Mouse (Mus musculus) kidney, postnatal 25 days (tissue): ENCODE results near the gene Celf3.

Source experiments
- DNase-seq, 2 experiments: peaks; one replicate each; pipeline ENCODE4 v3.0.0; 2021; ENCODE audit warnings: mixed read lengths in 2 of 2

Celf3 gene

DNA sequence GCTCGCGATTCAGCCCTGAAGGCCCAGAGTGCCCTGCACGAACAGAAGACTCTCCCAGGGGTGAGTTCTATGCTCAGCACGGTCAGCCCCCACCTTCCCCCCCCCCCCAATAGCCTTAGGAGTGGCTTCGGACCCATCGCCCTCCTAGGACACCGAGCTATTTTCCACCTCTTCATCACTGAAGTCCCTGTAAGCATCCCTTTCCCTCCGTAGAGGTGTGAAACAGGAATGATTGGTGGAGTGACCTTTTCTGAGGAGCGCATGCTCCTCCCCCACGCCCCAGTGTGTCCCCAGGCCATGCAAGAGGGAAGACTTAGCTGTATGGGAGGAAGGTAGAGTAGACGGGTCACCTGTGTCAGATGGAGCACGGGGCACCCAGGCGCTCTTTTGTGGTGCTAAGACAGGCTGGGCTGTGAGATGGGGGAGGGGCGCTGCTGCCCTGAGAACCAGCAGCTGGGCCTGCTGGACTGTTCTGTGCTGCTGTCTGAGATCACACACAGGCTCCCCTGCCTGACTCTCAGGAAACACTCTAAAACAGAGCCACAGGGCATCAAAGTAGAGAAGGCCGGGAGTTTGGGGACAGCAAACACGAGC, 2.3 kb downstream of the Celf3 start, which contains the start of gene Riiad1:
Riiad1 (minus strand) TSS at position 51 of the 594 bp plus-strand sequence.
- no peak for DNase-seq

DNA sequence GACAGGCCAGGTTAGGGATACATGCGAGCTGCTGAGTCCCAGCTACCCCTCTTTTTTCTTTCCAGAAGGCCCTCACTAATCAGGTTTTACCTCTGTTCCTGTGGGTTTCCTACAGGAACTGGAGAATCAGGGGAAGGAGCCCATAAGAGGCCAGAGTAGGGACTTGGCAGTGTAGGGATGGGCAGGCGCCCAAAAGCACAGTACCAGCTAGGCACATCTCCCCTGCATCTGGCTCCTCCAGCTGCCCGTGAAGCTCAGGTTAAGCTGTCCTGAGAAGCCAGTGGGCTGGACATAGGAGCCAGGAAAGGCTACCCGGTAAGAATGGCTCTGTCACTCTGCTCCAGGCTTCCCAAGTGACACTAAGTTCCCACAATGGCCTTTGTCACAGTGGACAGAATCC, 3.3 kb downstream of the Celf3 start:
- no peak for DNase-seq

DNA sequence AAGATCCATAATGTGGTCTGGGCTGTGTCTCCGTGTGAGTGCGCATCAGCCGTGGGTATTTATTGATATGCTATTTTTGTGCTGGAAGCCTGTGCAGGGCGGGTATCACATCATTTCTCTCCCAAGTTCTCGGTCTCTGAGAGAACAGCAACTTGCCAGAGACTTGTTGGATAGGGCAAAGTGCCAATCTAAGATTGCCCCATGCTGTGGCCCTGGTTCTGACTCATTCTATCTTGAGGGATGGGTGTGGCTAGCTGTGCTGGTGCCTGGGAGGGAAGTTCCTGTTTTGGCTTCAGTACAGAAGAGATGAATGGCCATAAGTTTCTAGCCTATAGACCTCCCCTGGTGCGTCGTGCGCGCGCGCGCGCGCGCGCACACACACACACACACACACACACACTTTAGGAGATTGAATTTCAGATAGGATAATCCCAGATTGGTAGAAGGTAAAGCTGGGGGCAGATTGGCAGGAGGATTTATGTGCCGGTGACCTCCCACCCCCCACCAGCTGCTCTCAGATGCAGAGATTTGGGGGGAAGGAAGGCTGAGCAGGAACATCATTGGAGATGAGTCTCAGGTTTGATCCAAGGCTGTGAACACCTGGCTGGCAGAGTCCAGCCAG, 4.8 kb downstream of the Celf3 start:
- no peak for DNase-seq

DNA sequence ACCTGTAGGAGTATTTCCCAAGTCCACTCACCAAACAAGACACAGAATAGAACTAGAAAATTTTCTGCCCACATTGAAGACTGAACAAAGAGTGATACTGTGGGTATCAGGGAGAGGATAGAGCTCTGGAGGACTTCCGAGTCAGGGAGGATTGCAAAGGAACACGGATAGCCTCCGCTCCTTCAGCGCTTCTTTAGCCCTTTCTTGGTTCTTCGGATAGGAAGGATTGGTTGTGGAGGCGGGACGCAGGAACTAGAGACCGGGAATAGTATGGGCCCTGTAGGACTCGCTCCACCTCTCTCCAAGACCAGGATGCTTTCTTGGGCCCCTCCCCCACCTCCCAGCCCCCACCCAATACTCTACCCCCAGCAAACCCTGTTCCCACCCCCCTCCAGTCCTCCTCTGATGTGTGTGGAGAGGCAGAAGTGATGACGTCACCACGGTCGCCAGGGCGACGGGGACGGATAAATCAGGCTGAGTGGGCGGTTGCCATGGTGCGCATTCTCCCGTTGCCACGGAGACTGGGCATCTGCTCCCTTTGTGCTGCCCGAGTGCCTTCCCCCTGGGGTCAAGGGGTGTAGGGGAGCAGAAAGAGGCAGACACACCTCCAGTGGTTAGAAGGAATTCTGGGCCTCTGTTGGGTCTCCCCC, 5.8 kb downstream of the Celf3 start:
- peak in 1 of 2 experiments; percentile 7 for DNase-seq

DNA sequence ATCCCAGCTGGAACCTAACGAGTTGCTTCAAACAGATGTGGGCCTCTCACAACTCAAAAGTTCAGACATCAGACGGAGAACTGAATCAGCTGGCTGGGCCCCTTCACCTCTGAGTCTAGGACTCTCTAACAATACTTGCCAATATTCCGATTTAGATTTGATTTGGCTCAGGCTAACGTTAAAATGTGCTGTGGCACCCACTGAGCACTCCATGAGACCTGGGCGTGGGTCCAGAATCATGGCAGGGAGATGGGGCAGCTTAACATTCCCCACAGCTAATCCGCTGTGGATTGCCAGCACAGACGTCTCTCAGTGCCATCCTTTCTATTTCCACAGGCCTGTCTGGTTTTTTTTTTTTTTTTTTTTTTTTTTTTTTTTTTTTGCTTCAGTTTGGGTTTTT, 7.8 kb downstream of the Celf3 start:
- DNase-seq: no peak

DNA sequence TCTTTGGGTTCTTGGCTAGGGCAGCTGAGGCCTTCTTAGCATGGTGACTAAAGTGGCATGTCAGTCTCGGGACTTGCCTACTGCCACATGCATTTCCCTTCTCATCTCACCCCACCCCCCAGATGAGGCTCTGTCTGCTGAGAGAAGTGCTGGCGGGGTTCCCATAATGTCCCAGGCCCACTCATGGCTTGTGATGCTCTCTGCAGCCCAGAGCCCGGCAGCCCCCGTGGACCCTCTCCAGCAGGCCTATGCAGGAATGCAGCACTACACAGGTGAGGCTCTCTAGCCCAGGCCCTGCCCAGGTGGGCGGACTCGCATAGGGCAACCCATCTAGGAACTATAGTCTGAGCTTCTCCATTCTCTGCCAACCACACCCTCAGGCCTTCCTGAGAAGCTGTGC, 9.5 kb downstream of the Celf3 start:
- DNase-seq: no peak

DNA sequence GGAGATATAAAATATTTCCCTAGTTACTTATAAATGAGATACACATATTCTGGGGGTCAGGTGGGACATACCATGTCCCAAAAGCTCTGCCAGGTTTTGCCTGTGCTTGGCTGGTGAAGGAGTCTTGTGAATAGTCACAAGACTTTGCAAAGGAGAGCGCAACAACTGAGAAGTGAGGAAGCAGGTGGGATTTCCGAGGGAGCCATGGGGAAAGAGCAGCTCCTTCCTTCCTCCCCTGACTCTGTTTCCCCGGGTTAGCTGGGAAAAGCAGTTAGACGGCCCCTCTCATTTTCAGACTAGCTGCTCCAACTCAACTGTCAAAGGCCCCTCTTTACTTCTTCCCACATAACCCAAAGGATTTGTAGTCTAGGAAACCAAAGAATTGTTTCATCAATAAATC, 19.1 kb downstream of the Celf3 start:
- no peak for DNase-seq

DNA sequence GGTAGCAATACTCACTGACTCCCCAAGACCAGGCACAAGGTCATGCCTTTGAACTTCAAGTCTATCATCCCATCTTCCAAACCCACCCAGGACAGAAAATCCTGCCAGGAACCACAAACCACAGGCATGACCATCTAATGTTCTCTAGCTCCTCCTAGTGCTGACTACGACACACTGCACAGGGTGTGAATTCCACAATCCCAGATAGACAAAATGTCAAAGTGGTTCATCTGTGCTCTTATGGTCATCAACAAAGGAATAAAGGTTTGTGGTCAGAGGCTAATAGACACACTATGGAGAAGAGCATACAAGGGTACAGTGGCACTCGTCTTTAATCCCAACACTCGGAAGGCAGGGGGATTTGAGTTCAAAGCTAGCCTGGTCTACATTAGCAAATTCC, 24.1 kb downstream of the Celf3 start:
- DNase-seq: peak in 1 of 2 experiments; percentile 34

DNA sequence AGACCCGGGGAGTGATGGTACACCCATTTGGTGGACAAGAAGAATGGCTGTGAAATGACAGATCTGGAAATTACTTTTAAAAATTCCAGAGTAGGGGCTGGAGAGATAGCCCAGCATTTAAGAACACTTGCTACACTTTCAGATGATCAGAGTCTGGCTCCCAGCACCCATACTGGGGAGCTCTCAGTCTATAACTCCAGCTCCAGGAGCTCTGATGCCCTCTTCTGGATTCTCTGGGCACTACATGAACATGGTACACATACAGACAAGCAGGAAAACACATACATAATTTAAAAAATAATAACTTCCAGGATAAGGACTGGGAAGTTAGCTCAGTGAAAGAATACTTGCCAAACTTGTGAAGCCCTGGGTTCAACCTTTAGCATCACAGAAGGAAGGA, 28.6 kb downstream of the Celf3 start:
- peak in 1 of 2 experiments; percentile 21 for DNase-seq

DNA sequence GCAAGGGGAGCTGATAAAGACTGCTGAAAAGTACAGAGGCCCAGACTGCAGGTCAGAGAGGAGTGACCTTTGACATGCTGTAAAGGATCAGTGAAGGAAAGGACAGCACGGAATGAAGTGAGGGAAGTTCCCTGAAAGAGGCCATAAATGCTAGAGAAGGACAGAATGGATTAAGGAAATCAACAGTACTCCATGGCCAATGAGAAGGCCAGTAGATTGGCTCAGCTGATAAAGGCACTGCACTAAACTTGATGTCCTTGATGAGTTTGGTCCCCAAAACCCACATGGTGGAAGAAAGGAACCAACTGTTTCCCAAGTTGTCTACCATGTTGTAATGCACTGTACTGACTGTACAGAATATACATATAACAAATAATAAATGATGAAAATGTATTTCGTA, 48.6 kb downstream of the Celf3 start:
- no peak for DNase-seq

DNA sequence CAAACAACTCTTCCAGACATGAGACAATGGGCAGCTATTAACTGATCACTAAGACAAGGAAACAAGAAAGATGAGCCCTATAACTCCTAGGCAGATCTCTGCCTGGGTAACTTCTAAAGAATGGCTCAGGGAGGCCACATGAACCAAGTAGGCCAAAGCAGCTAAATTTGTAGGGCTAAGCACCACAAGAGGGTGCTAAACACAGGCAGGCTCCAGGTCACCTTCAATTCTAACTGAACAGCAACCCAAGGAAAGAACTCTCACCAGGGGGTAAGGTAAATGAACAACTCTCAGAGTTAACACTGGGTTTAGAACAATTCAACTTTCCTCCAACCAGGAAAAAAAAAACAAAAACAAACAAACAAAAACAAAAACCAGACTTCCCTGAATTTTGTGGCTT, 55.9 kb downstream of the Celf3 start:
- DNase-seq: peak; percentile 66 to 74

DNA sequence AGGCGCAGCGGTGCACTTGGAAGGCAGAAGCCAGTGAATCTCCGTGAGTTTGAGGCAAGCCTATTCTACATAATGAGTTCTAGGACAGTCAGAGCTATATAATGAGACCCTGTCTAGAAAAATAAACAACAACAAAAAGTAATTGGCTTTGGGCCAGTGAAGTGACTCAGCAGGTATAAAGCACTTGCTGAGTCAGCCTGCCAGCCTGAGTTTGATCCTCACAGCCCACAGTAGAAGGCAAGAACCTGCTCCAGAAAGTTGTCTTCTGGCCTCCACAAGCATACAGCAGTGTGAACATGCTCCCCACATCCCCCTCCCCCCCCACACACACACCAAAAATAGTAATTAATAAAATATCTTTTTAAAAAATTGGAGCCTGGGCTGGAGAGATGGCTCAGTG, 59.1 kb downstream of the Celf3 start:
- DNase-seq: no peak
